Mouse (Mus musculus) olfactory bulb, adult 2 months (tissue): ENCODE data around the gene Tprn.

Experiments used
- CTCF ChIP-seq: fragments of 200-500 bp; IDR thresholded peaks from 2 replicates; pipeline ENCODE4 v1.5.1; 2012; ENCODE audit warnings: low read depth, mild to moderate bottlenecking, low read length, moderate library complexity; ENCODE audit not compliant: insufficient read depth
- POLR2A ChIP-seq: fragments of 200-500 bp; IDR thresholded peaks from 2 replicates; pipeline ENCODE4 v1.6.1; 2012; ENCODE audit warnings: mild to moderate bottlenecking, low read depth, low read length, moderate library complexity; ENCODE audit not compliant: insufficient read depth

DNA sequence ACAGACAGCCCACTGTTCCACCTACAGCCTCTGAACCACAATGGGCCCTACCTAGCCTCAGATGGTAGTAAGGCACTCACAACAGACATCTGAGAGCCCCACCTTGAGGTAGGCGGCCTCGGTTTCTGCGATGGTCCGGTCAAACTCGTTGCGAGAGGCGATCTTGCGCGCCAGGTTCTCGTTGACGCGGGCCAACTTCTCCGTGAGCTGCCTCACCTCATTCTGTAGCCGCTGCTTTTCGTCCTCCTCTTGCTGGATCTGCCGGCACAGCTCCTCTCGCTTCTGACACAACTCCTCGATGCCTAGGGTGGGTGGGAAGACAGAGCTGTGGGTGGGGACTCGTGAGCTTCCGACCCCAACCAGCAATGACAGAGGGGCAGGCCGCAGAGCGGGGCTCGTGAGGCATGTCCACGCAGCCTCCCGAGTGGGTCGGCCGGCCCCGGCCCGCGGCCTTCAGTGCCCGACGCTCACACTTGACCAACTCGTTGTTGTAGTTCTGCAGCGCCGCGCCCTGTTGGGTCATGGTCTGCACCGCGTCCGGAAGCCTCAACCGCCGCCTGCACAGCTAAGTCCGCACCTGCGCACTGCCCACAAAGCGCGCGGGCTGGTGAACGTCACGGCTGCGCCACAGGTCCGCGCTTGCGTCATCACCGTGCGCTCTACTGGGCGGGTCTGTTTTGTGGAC lies 9.6 kb downstream of the Tprn start, which contains the start of the genes Ssna1 and Anapc2:
- TF ChIP-seq POLR2A = peak; percentile 79
- TF ChIP-seq CTCF = no peak
